Mouse (Mus musculus) embryonic stem cell, embryonic (primary cell): ENCODE results near the gene Dusp10.

Experiments used
- CTCF ChIA-PET, 4 experiments: fragments of 300-600 bp in 2 of 4; fragments of 350-600 bp in 2 of 4; sonication (Branson Sonifier 250); formaldehyde crosslinking; loops; one replicate each; lab custom pipeline; 2022; ENCODE audit warnings: inconsistent platforms in 2 of 4; lab: Charles Lee
- POLR2A ChIA-PET, 4 experiments: fragments of 300-600 bp in 2 of 4; fragments of 350-600 bp in 2 of 4; sonication (Branson Sonifier 250); formaldehyde crosslinking; loops; one replicate each; lab custom pipeline; 2022; ENCODE audit warnings: antibody characterized with exemption in 4 of 4, inconsistent platforms in 1 of 4; lab: Charles Lee

The Dusp10 gene

DNA sequence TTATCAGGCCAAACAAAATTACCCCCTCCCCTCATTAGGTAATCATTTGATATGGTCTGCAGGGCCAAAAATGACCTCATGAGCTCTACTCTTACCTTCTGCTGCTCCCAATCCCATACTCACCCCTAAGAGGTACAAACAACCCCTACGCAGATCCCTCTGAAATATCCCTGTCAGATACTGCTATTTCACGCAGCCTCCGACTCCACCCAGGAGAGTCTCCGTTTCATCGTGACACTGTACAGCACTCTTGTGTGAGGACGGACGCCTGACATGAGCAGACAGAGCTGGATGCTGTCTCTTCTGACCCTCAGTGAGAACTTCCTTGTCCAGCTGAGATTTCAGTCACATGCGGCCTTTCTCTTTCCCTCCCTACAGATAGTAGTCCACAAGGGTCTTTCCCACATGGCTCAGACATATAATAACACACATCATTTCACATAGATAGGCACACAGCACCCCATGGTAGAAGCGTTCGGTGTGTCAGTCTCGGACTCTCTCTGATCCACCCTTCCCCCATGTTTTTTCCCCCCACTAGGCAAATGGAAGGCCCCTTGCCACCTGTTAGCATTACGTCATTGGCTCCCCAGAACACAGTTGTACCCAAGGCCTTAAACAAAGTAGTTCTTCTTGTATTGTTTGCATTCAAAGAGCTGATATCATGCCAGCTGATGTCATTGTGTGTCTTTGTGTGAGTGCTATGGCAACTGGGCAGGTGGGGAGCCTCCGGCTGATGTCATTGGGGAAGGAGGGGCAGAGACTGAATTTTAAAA, 52.7 kb downstream of the Dusp10 start:
- POLR2A ChIA-PET = interaction anchor here in 2 of 4 experiments (1.1 to 1.6 kb wide), 3 partner anchors 8 to 32 kb away, joined by 4 to 6 read pairs (median 5); partner anchors contain the start of gene 1700056E22Rik (in 2 of the 2)
- CTCF ChIA-PET = no interaction called here

DNA sequence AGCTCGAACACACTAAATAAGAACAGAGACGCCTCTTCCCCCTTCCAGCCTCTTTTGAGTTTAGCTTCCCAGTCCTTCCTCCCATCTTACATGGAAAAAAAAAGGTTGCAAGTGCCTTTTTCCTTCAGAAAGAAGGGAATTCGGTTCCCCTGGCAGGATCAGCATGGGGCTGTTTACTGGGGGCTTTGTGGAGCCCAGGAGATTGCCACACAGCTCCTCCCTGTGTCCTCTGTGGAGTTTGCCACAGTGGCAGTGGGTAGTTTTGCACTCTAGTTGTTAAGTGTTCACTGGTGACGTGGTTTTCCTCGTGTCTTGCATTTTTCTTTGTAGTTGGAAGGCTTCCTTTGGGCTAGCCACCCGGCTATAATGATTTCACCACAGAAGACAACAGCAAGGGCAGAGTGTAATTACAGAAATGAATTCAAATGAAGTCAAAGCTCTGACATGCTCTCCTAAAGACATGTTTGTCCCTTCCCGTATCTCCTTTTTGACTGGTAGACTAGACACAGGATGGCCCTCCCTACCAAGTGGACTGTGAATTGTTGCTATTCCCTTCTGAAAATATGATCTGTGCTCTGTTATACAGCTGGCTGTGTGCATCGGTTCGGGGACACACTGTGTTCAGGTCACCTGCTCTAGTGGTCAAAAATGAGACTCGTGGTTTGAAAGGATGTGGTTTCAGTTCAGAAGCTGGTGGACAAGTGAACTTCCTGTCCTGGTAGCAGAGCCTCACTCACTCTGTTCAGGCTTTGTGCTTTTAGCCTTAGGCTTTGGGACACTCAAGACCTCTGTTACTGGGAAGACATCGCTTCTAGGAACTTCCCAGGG, 53.6 kb downstream of the Dusp10 start:
- CTCF ChIA-PET = interaction anchor here in 1 of 4 experiments (0.6 kb wide), 1 partner anchor 78 kb away, joined by 3 read pairs; no protein-coding TSS in a partner anchor
- POLR2A ChIA-PET = interaction anchor here in 2 of 4 experiments (1.1 to 1.6 kb wide), 3 partner anchors 9 to 33 kb away, joined by 4 to 6 read pairs (median 5); partner anchors contain the start of gene 1700056E22Rik (in 2 of the 2)

DNA sequence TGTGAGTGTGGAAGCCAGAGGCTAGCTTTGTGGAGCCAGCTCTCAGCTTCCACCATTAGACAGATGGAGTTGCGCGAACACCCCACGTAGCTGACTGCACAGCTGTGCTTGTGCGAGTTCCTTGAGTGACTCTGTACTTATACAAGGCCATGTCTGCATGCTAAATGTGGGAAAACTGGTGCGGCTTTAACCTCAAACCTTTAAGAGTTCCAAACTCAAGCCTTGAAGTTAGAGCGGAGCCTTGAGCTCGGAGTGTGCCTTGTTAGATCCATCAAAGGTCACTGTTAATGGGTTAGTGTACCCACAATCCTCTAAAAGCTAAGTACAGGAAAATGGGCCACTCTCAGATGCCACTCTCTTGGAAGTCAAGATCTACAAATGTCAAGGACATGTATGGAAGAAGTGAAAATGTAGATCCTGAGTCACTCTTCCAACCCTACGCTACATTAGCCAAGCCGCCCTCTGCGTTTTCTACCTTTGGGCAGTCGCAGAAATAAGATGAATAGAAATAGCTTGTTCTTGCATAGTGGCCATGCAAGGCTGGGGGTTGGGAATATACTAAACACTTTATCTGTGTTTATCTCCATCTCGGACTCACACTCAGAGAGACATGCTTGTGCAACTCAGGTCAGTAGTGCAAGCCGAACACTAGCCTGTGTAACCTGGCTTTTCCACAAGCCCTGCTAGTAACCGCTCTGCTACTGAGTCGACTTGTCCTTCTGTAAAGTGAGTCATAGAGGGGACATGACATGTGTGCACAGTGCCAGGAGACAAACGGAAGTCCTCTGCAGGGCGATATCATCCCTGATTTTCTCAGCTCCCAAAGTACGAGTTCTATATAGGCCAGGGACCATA, 54.8 kb downstream of the Dusp10 start:
- POLR2A ChIA-PET = interaction anchor here in 1 of 4 experiments (0.7 kb wide), 1 partner anchor 49 kb away, joined by 4 read pairs; no protein-coding TSS in a partner anchor
- CTCF ChIA-PET = no interaction called here

DNA sequence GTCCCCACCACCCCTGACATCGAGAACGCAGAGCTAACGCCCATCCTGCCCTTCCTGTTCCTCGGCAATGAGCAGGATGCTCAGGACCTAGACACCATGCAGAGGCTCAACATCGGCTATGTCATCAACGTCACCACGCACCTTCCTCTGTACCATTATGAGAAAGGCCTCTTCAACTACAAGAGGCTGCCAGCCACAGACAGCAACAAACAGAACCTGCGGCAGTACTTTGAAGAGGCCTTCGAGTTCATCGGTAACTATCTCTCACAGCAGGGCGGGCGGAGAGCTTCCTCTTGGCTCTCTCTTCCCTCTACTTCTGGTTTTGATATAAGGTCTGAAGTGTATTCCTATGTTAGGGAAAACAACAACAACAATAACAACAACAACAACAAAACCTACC, 55.9 kb downstream of the Dusp10 start:
- POLR2A ChIA-PET = no interaction called here
- CTCF ChIA-PET = no interaction called here

DNA sequence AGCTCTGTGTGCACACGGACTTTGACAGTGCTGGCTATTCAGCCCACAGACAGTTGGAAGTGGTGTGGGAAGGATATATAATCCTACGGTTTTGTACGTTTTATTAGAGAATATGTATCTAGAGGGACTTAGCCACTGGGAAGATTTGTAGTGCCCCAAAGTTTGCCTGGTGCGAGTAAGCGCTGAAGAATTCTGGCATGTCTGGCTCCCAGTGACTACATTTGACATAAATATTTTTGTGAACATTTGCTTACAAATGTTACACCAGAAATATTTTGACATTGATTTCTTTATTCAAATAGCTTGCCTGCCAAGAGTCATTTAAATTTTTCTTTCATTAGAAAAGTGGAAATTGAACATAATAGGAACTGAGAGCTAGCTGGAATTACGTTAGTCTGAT, 63.0 kb downstream of the Dusp10 start:
- CTCF ChIA-PET = interaction anchor here in 1 of 4 experiments (0.6 kb wide), 1 partner anchor 241 kb away, joined by 3 read pairs; no protein-coding TSS in a partner anchor
- POLR2A ChIA-PET = interaction anchor here in 1 of 4 experiments (0.6 to 1.3 kb wide), 2 partner anchors 18 to 169 kb away, joined by 4 to 5 read pairs; no protein-coding TSS in a partner anchor

DNA sequence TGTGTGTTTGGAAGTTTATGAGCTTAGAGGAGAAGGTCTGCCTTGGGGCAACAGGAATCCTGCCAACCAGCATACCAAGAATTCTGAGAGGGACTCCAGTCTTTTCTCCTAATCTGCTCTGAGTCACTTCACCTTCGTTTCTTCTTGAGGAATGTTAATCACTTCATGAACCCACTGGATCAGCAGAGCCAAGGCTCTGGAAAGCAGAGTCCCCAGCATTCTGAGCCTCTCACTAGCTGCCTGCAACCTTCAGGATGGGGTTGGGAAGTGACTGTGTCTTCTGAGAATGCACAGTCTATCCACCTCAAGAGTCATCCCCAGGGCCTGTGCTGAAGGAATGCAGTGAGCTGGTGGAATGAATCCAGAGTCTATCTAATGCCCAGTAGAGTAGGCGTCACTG, 63.7 kb downstream of the Dusp10 start:
- ChIA-PET CTCF (interaction anchor here in 1 of 4 experiments (0.6 kb wide), 1 partner anchor 242 kb away, joined by 3 read pairs; no protein-coding TSS in a partner anchor), POLR2A (interaction anchor here in 2 of 4 experiments (0.6 to 1.3 kb wide), 3 partner anchors 18 to 168 kb away, joined by 3 to 5 read pairs (median 4); no protein-coding TSS in a partner anchor)

DNA sequence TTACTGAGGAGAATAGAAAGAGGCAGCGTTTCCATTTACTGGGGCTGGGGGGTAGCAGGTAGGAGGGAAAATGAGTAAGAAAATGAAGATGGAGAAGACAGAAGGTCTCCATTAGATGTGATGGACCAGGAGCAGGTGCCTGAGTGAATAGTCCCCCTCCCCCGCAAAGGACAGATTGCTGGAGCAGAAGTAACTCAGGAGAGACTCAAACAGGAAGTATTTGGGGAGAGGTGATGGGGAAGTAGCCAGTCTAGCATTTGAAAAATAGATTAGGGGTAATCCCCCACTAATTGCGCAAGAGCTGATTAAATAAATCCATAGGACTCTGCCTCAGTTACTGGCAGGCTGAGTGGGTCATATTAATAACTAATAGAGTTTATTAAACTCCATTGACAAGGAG, 66.2 kb downstream of the Dusp10 start:
- CTCF ChIA-PET = no interaction called here
- POLR2A ChIA-PET = interaction anchor here in 1 of 4 experiments (0.7 kb wide), 1 partner anchor 51 kb away, joined by 3 read pairs; no protein-coding TSS in a partner anchor

DNA sequence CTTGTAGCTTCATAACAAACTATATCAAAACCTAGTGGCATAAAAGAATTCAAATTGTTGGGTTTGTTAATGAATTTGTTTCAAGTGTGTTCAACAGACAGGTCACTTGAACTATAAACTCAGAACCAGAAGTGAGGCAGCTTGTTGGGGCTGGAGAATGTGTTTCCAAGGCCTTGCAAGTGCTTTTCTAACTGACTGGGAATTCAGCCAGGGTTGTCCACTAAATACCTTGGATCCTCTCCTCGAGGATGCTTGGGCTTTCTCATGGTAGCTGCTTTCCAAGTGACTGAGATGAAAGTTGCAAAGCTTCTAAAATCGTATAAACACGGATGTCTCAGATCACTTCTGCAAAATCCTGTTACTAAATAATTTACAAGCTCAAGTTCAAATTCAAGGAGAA, 69.6 kb downstream of the Dusp10 start:
- CTCF ChIA-PET = no interaction called here
- POLR2A ChIA-PET = no interaction called here

DNA sequence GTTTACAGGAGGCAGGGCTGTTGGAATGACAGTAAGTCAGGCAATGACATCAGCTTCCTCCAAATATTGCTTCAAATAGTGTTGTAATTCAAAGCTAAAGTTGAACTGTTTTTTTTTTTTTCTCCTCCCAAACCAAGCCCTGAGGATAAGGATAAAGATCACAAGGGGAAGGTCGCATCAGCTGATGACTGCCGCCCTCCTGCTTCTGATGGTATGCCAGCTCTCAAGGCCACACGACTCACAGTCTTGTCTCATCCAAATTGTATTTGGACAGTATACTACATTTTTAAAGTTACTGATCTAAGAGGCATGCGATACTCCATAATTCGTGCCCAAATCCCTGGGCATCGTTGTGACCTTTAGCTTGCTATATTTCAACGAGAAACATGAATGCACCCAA, 70.1 kb downstream of the Dusp10 start:
- ChIA-PET POLR2A (no interaction called here), CTCF (no interaction called here)

DNA sequence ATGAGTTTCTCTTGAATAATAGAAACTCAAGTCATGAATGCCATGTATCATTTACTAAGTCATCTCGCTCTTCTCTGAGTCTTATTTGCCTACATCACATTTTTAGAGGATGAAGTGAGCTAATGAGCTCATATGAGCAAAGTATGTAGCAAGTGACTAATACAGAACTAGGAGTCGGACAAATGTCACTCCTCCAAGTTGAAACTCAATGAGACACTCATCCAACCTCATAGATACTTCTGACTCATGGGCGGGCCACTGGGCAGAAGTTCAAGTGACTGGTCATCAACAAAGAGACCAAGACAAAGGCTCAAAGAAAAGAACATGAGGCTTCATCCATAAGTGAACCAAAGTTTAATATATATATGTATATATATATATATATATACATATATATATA, 71.9 kb downstream of the Dusp10 start:
- ChIA-PET POLR2A (no interaction called here), CTCF (no interaction called here)

DNA sequence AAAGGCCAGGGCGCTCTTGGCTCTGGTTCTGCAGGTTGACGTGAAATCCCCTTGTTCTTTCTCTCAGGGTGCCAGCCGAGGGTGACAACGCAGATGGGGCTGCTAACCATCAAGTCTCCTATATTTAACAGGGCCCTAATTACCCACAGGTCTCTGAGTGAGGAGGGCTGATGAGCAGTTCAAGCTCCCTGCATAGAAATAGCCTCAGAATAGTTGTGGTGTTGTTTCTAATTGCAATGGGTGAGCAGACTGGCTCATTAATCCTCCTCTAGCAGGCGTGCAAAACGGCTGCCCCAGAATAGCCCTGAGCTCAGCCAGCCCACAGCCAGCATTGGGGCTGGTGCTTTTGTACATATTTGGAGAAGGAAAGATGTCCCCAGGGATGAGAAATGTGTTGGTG, 77.4 kb downstream of the Dusp10 start:
- ChIA-PET CTCF (no interaction called here), POLR2A (no interaction called here)

DNA sequence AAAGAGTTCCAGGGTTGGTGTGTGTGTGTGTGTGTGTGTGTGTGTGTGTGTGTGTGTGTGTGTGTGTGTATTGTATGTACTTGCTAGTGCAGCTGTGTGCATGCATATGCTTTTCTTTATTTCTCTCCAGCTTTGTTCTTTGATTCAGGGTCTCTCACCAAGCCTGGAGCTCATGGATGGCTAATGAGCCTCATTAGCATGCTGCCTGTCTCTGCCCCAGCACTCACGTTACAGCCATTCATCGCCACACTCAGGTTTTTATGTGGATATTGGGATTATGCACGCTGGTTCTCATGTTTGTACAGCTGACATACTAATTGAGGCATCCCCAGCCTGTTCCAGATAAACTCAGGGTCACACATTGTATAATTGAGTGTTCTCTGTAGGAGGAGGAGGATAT, 81.8 kb downstream of the Dusp10 start:
- CTCF ChIA-PET = interaction anchor here in 1 of 4 experiments (0.6 kb wide), 1 partner anchor 585 kb away, joined by 4 read pairs; no protein-coding TSS in a partner anchor
- POLR2A ChIA-PET = interaction anchor here in 1 of 4 experiments (1.7 kb wide), 1 partner anchor 18 kb away, joined by 5 read pairs; no protein-coding TSS in a partner anchor

DNA sequence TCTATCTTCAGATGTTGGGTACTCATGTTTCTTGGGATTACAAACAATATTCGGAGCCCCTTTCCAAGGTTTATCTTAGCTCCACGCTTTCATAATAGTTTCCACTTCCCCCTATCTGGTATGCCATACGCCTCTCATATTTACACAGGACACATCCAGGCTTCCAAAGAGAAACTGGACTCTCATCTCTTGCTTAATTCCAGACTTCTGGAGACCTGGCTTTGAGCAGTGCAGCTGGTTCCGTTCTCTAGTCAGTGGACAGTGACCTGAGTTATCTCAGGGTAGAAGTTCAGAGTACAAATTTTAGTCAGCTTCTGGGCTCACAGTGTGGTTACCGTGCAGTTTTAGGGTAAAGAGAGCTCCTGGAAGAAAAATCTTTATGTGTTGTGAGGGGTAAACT, 87.3 kb downstream of the Dusp10 start:
- ChIA-PET POLR2A (no interaction called here), CTCF (no interaction called here)

DNA sequence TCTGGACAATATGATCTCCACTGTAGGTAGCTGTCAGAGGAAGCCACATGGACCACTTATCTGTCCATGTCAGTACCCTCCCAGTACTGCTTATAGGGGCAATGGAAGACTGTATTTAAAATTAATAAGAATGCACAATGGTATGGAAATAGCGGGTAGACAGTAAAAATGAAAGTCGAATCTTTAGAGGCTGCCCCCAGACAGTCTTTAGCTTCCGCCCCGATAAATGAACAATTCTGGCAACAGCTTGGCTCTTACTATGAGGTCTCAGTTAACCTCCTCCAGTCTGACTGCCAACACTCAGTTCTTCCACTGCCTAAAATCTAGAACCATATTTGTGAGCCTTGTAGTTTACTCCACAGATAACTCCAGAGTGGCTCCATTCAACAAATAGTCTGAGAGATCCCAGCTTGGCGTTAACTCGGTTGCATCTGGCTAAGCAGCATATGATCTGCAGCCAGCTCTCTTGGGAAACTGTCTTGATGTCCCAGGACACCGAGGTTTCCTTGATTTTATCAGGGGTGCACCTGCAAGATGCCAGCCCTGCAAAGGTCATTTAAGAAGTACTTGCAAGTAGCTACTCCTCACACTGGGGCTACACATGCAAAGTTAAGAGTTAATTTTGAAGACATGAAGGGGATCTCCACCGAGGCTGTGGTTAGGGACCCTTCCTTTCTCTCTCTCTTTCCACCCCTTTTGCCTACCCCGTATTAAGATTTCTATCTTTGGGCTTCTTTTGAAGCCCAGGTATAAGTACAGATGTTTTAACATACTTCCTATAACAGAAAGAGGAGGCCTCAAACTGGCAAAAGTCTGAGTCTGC, 88.0 kb downstream of the Dusp10 start:
- ChIA-PET CTCF (no interaction called here), POLR2A (no interaction called here)

DNA sequence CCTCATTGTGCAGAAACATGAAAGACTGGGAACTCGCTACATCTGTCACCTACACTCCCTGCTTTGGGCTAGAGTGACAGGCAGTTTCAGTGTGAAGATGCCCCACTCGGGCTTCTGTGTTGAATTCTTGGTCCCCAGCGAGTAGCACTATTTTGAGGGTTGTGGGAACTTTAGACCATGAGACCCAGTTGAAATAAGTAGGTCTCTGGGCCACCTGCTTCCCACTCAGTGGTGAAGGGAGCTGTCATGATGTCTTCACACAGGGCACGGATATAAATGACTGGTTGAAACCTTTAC, 88.6 kb downstream of the Dusp10 start:
- POLR2A ChIA-PET = no interaction called here
- CTCF ChIA-PET = no interaction called here

DNA sequence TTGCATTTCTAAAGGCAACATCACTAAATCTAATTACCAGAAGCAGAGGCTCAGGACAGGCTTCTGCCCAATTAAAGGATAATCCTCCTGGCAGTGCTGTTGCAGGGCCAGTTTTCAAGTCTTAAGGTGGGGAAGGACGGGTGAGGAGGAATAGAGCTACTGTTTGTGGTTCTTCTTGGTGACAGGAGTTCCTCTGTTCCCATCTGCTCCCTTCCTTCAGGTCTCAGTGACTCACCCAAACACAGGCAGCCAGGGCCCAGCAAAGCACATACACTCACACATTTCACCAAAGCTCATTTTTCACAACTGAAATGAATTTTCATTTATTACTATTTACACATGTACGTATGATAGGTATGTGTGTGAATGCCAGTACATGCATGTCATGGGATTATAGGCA, 93.7 kb downstream of the Dusp10 start:
- CTCF ChIA-PET = no interaction called here
- POLR2A ChIA-PET = interaction anchor here in 1 of 4 experiments (0.6 kb wide), 1 partner anchor 142 kb away, joined by 3 read pairs; no protein-coding TSS in a partner anchor

DNA sequence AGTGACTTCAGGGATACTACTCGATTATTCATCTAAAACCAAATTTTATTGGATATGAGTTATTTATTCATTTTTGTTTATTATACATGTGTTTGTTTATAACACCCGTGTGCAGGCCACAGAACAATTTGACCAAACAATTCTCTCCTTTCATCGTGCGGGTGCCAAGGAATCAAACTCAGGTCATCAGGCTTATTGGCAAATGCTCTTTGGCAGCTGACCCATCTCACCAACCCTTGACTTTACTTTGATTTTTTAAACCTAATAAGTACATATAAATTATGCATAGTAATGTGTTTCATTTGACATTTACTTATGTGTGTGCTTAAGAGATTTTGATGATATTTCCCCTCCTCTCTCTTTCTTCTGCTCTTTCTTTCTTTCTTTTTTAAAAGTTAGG, 94.3 kb downstream of the Dusp10 start:
- CTCF ChIA-PET = no interaction called here
- POLR2A ChIA-PET = no interaction called here

DNA sequence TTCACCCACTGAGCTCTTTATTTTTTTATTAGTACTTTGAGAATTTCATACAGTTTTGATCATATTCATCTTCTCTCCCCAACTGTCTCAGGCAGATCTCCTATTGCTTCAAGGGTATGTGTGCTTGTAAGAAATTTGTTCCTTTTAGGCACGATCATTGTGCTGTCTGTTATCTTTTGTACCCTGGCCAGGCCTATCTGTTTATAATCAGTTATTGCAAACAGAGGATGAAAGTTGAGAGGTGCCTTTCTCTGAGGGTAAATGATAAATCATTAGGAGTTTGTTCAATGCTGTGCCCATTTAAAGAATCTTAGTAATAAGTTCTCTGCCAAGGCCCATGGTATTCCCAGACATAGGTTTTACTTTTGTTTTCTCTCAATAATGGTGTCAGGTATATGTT, 95.2 kb downstream of the Dusp10 start:
- ChIA-PET POLR2A (no interaction called here), CTCF (no interaction called here)
